Mouse (Mus musculus): ENCODE measurements at regions not wholly inside any gene's neighbourhood (a gene's known extent, or its start where the extent isn't known, plus 50 kb on each side); places are given as distances from the start of the nearest gene placed in this dataset.

DNA sequence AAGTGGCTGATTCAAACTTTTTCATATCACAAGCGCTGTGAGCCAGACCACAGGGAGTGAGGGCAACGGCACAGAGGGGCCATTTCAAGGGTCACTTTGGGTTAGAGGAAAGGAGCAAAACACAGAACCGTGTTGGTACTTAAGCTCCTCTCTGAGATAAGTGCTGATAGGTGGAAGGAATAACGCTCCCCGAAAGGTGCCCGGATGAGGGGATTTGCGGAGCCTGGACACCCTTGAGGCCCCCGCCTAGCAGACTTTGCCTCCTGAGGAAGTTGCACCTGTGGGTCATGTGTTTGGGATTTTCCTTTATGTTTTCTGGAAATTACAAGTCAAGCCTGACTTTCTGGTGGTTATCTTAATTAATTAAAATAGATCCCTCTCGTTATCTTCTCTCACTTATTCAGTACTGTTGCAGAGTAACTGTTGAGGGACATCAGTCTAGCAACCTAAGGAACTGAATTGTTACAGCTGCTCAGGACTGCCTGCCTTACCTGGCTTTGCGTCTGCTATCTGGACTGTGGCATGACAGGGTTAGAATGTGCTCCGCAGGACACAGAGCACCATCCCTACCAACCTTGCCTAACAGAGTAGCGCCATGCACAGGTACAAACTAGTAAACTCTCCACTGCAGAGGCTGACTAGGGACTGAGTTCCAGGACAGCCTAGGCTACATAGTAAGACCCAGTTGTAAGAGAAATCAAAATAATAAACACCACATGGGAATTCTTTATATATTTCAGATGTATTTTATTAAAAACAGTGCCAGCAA is 137.4 kb upstream of the Plcz1 start:
- no peak for DNase-seq (ENCODE audit: low spot score)

DNA sequence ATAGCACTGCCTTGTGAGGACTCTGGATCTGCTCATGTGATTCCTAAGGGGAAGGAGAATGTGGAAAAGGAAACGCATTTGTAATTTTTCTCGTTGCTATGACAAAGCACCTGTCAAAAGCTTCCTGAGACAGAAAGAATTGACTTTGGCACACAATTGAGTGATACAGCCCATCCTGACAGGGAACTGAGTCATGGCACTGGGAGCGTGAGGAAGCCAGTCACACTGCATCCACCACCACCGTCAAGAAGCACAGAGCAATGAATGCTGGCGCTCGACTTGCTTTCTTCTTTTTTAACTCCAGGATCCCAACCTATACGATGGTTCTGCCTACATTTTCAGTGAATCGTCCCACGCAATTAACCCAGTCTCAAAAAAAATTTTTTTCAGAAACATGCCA is 131.5 kb upstream of the Plcz1 start:
- DNase-seq (ENCODE audit: low spot score), result no peak

DNA sequence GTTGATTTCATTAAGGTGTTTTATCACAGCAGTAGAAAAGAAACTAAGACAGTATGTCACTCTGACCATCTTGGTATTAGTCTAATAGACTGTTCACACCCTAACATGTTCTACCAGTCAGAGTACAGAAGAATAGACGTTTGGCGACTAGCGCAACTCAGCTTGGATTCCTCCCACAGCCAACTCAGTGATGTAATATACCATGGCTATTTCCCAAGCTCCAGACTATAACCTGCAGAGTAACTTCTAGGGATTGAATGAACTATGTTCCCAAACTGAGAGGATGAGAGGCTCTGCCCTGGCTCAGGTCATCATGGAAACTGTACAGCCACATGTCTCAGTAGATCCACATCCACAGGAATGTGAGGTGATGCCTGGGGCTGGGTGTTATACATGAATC is 128.6 kb upstream of the Plcz1 start:
- DNase-seq (ENCODE audit: low spot score), result no peak

DNA sequence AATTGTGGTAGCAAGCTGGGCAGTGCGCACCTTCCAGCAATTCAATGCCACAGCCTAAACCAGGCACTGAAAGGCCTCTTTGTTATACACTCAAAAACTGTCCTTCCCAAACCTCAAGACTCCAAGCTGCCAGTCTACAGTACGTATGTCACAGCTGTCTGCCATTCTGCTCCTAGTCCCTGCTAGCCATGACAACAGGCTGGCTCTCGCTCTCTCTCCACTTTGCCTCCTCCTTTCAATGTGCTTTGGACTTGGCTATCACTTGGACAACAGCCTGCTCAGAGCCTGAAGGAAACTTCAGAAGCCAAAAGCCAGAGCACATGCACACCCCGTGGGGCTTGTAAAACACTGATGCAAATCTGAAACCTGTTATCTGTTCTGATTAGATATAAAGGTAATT is 125.9 kb upstream of the Plcz1 start:
- DNase-seq (ENCODE audit: low spot score), result no peak

DNA sequence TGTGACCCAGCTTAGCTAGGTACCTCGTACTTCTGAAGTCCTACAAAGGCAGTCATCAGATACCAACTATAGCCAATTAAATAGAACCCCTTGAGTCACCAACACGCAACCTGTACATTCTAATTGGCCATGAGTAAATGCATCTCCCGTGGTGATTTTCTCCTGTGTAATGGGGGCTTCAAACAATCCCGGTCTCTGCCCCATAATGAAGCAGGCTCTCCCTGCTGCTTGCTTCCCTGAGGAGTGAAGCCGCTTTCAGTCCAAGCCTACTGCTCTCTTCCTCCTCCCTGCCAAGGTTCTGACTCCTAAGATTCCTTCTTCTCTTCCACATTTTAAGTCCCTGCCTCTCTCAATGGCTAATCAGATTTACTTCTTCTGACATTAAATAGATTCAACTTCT is 121.5 kb upstream of the Plcz1 start:
- no peak for DNase-seq (ENCODE audit: low spot score)

DNA sequence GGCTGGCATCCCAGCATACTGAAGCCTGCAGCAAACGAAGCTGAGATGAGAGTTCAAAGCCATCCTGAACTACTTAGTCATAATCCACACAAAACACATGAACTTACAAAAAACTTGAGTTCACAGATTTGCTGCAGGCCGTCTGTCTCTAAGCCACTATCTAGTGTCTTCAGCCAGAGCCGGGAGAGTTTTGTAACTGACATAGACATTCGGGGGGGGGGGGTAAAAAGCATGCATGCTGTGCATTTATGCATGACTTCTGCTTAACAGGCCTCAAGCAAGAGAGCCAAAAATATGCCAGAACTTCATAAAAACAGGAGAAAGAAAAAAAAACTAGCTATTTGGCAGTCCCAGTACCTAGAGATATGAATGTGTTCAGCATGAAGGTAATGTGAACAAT is 120.2 kb upstream of the Plcz1 start:
- DNase-seq (ENCODE audit: low spot score), result no peak

DNA sequence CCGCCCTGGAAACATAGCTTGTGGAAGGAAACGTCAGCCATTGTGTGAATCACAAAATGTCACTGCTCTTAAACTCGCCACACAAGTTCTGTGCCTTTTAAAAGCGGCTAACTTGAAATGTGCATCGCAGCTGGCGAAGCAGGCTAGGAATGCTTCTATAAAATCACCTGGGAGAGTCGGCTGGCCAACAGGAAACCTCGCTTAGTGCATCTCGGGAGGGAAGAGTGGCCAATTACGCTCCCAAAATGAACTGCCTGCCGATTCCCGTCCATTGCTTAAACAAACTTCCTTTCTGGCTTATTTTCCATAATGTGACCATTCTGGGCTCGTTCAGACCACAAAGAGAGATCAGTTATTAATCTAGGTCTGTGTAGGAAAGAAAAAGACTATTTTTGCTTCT is 119.7 kb upstream of the Plcz1 start:
- DNase-seq (ENCODE audit: low spot score), result no peak

DNA sequence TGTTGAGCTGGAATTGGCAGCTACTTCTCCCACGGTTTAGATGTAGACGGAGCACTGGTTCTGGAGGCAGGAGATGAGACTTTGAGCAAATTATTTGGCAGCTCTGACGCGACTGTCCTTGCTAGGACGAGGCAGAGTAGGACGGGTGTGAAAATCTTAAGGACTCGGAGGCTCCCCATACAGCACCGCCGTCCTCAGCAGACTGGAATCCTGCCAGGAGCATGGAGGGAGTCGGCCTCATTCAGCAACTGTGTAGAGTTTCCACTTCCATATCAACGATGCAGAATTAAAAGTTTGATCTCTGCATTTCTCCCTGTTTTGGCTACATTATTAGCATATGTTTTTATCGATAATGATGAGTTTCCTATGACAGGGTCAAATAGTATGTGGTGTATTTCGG is 117.7 kb upstream of the Plcz1 start:
- DNase-seq (ENCODE audit: low spot score), result no peak

DNA sequence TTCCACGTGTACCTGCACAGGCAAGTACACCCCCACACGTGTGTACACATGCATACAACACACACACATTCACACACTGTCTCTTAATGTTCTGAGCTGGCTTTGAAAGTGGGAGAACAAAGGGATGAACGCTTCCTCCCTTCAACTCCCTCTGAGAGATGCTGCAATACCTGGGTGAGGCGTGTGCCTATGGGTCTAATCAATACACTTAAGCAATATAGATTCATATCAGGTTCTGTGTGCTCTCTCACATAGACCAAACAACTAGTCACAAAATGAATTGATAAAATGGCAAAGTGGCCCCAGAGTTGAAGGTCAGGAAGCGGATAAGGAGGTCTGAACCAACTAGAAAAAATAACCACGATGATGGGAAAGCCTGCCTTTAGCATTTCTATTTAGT is 116.1 kb upstream of the Plcz1 start:
- no peak for DNase-seq (ENCODE audit: low spot score)

DNA sequence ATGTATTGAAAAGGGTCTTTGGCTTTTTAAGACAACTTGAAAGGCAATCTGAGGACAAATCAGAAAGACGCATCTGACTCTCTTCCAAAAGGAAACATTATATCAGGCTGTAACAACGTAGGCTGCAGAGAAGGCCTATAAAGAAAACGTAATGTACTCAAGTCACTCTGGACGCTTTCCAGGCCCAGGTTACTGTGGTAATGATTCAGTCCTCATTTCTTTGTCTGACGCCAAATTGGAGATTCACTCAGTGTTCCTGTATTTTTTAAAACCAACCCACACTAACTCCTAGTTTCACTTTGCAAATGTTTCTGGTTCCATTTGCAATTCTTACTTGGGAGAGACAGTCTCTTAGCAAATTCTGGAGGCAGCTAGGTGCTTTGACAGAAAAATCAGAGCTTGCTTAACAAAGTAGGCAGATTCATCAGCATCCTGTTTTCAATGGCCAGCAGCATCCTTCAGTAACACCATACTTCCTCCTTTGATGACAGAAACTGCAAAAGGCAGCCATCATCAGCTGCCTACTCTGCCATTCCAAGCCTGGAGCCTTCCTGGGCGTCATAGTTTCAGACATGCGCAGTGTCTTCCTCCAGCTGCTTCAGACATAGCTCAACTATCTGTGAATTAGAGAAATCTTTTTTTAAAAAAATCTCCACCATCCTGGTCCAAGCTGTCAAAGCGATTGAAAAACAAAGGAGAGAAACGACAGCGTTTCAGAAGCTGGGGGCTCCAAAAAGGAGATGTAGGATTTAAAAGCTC is 111.3 kb upstream of the Plcz1 start:
- DNase-seq (ENCODE audit: low spot score), result no peak

DNA sequence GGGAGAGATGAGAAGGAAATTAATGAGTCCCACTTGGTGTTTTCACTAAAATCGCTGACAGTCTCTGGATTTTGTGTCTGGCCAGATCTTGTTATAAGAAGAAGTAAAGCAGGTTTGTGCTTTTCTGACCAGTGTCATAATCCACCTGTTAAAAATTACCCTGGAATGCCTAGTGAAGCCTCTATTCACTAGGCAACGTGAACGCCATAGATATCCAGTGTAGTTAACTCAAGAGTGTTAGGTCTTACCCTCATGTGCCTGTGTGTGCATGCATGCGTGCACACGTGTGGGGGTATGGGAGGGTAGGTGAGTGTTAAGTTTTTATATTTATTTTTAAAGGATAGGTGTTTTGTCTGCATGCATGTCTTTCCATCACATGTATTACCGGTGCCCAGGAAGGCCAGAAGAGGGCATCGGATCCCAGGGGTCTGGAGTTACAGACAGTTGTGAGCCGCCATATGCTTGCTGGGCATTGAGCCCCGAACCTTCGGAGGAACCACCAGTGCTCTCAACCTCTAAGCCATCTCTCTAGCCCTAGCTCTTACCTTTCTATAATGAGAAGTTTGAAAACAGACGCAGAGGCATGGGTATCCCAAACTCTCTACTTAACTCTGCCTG is 107.5 kb upstream of the Plcz1 start:
- DNase-seq (ENCODE audit: low spot score), result no peak

DNA sequence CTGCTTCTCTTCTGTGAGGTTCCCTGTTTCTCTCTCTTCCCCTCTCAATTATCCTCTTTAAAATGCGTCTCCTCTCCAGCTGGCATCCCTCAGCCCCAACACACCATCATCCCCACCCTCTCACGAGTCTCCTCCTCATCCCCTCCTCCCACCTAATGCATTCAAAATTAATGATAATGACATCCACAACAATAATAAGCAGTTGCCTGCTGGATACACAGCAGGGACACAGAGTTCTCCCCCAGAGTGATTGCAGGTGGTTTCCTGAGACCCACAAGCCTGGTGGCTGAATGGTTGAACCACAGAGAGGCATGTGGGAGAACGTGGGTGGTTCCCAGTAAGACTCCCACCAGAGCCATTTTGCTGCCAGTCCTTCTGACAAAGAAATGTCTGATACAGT is 106.9 kb upstream of the Plcz1 start:
- DNase-seq (ENCODE audit: low spot score), result no peak

DNA sequence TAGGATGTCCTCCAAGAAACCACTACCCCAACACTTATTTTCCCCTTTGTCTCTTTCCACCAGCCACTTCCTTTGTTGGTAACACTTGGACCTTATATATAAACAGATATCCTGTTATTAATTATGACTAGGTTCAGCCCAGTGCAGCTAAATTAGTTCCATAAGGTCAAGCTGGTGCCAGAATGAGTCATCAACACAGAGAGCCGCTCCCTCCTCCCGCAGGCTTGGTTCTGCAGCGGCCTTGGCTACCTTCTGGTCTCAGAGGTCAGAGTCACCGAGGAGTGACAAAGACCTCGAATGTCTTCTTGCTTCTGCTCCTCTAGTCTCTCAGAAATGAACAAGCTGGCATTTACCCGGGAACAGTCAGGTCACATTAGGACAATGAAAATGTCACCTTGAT is 106.5 kb upstream of the Plcz1 start:
- no peak for DNase-seq (ENCODE audit: low spot score)

DNA sequence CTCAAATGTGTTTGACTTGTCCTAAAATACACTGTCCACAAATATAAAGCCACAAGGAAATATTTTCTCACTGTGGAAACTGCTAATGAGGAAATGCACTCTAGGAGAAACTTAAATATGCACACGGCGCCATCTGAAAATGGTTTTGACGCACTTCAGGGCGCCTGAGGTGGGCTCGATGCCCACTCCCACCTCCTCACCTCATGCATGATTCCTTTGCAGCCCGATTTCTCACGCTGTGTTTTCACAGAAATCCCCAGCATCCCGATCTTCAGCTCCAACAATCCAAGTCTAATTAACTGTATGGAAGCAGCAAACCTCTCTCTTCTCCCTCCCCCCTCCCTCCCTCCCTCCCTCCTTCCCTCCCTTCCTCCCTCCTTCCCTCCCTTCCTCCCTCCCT is 92.5 kb upstream of the Plcz1 start:
- DNase-seq (ENCODE audit: low spot score), result no peak

DNA sequence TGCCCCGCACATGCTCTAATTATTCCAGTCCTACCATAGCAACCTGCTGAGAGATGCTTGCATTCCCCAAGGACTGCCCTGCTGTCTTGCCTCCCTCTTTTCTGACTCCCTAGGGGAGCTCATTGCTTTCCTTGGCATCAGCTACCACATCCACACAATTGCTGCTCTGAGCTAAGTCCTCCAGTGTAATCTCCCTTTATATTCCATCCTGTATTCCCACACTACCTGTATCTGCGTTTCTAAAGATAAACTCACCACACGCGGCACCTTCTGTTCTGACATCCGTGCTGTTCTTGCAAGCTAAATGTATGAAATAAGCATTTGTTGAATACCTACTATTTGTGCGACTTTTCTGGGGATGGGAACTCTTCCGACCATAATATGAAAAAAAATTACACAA is 85.4 kb upstream of the Plcz1 start:
- no peak for DNase-seq (ENCODE audit: low spot score)

DNA sequence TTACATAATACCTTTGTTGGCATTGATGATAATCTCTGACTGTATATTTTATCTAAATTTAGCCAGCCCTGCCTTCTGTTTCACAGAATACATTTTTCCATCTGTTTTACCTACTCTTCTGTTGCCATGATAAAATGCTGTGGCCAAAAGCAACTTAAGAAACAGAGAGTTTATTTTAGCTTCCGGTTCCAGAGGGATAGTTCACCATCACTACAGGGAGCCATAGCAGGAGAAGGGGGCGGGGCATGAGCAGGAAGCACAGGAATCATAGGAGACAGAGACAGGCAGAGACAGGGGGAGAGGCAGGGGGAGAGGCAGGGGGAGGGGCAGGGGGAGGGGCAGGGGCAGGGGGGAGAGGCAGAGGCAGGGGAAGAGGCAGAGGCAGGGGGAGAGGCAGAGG is 72.8 kb upstream of the Plcz1 start:
- no peak for DNase-seq (ENCODE audit: low spot score)

DNA sequence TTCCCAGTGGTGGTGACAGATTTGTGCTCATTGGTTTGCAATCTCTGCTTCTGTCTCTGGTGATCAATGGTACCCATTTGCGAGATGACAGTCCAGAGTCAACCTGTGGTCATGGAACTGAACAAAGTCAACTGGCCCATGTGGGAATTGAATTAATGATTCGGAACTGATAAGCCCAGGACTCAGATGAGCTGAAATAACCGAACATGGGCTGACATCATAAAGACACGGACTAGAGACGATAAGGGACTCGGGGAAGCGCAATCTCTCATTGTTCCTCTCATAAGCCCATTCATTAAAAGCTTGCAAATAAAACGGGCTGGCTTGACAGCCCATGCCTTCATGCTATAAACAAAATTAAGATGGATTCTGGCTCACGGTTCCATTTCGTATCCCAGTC is 70.8 kb upstream of the Plcz1 start:
- DNase-seq (ENCODE audit: low spot score), result no peak

DNA sequence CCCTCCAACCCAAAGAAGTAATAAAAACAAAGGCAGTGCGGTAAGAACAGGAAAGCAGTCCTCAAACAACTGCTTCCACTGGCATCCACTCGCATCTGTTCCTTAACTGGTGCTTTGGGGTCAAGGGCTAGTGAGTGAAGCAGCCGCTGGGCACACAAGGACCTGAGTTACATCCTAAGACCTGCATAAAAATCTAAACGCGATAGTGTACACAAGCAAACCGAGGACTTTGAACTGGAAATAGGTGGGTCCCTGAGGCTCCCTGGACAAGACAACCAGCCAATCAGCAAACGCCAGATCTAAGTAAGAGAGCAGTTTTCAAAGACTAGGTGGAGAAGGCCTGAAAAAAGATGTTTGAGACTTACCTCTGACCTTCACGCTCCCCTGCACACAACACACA is 66.8 kb upstream of the Plcz1 start:
- no peak for DNase-seq (ENCODE audit: low spot score)

DNA sequence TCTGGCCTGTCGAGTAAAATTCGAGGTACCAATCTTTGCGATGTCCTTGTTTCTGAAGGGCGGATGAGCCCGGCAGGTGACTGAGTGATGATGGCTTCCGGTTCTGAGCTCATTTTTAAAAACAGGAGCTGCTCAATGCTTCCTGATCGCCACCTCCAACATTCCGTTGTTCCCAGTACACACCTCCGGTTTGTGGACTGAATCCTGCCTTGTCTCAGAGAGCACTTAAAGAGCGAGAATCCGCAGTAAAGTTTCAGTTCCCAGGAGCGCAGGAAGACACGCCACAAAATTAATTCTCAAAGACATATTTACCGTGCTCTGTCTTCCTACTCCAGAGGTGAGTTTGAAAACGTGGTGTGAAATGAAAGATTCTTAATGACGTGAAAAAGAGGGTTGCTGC is 66.4 kb upstream of the Plcz1 start:
- no peak for DNase-seq (ENCODE audit: low spot score)

DNA sequence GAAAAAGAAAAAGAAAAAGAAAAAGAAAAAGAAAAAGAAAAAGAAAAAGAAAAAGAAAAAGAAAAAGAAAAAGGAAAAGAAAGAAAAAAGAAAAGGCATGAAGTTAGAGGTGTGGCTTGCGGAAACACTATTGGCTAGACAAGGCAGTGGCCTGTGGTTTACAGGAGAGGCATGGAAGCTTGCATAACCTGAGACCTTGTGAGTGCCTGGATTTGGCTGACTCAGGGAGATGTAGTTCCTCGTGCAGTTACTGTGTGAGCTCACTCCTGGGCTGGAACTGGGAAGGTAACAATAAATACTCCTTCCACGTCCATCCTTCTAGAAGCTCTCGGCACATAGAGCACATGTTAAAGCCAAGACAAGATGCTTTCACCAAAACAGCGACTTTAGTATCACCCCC is 64.9 kb upstream of the Plcz1 start:
- no peak for DNase-seq (ENCODE audit: low spot score)

DNA sequence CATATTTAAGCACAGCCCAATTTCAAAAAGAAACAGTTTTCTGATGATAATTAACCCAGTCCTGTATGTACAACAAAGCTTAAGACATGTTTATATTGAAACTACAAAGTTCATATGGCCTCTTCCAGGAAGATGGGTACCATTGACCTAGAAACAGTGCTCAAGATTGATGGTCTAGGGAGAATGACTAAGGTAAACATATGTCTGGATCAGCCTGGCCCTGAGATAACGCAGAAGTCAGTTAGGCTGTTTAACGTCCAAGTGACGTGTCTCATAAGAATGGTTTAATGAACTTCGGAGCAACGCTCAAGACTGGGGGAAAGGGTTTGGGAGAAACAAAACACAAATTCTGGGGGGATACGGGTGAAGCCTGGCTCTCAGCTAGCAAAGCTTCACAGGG is 60.8 kb upstream of the Plcz1 start:
- peak; percentile 47 for DNase-seq (ENCODE audit: low spot score)

DNA sequence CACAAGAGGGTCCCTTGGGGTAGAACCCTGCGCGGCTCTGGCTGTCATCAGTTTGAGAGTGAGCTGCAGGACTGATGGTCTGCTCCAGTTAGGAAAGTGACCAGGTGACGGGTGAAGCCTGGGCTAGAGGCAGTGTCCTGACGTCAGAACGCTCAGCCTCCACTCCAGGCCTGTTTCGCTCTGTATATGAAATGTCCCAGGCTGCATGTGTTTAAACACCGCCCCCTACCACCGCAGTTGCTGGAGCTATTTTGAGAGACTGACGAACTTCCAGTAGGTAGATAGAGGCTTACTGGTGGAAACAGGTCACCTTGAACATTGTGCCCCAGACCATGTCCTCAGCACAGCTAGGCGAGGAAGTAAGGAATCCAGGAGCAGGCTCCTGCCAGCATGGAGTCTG is 54.2 kb upstream of the Plcz1 start:
- DNase-seq (ENCODE audit: low spot score), result peak; percentile 13
